Mouse (Mus musculus) right cerebral cortex, postnatal 36 days (tissue): ENCODE data around the gene Olfr1352.
"Not testable (repeated sequence)": the region's sequence is repeated elsewhere in the genome, so short reads cannot be mapped to it uniquely, and the experiment has no call there.

Experiments used
- DNase-seq, 2 experiments: peaks; one replicate each; pipeline ENCODE4 v3.0.0; 2022; ENCODE audit warnings: low spot score in 2 of 2, mixed read lengths in 1 of 2

Olfr1352 gene

DNA sequence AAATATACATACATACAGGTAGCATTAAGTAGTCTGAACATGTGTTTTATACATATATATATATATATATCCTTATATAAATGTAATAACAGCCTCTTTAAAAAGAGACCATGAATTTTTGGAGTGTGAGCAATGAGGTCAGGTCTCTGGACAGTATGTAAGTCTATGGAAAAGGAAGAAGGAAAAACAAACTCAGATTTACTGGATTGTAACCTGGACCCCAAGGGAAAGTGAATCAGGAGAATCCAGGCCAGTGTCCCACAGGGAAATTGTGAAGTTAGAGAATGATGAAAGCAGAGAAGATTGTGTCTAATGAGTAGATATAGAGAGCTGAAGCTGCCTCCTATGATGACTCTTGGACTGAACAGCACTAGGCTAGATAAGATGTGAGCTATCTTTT is at the start of gene Olfr1352:
Gene Olfr1352 (plus strand): TSS at position 301 of the 400 bp plus-strand sequence.
- DNase-seq = no peak

- not testable (repeated sequence) for DNase-seq
These were observed 30.5 kb upstream of the Olfr1352 start, which contains the start of gene Olfr8 for GRCm38 (mm10) chr10:78950336-78950735. Gene Olfr8 (plus strand): TSS chr10:78950636.

- DNase-seq = not testable (repeated sequence)
These were observed 17.8 kb upstream of the Olfr1352 start, which contains the start of gene Olfr1353 for GRCm38 (mm10) chr10:78963009-78963408. Gene Olfr1353 (plus strand): TSS chr10:78963309.

GRCm38 (mm10) chr10:79012172-79012571 is 31.3 kb downstream of the Olfr1352 start, which contains the start of gene Olfr1351:
Gene Olfr1351 (plus strand): TSS chr10:79012472.
- DNase-seq = no peak

- no peak for DNase-seq
These were observed 47.6 kb downstream of the Olfr1352 start, which contains the start of gene Olfr57 for GRCm38 (mm10) chr10:79028441-79028840. Gene Olfr57 (plus strand): TSS chr10:79028741.
